Mouse (Mus musculus): ENCODE data around the gene Ntrk3. TPM values are rescaled to one million over a fixed set of nuclear protein-coding genes. Genes with fewer than 3 reads are reported as not detected.

Gene Ntrk3
- total RNA-seq, 2 experiments from 2014 or later: 2.5 to 3.5 TPM

- DNase-seq: no peak
- intact Hi-C loops (cut with DNase I): no loop called here
Measured at GRCm38 (mm10) chr7:78388101-78388500, 349.7 kb downstream of the Ntrk3 start.

- peak; percentile 33 to 45 for DNase-seq
- intact Hi-C loops (cut with DNase I): no loop called here
Measured at GRCm38 (mm10) chr7:78385971-78386370, 351.8 kb downstream of the Ntrk3 start.

GRCm38 (mm10) chr7:78384111-78384510, 353.7 kb downstream of the Ntrk3 start:
- peak; percentile 21 to 41 for DNase-seq

GRCm38 (mm10) chr7:78382126-78382525, 355.7 kb downstream of the Ntrk3 start:
- intact Hi-C loops (cut with DNase I): no loop called here
- no peak for DNase-seq

More at GRCm38 (mm10) chr7:78384111-78384510, 353.7 kb downstream of the Ntrk3 start:
- intact Hi-C loops (cut with DNase I): no loop called here

- intact Hi-C loops (cut with DNase I): no loop called here
- DNase-seq: no peak
Measured at GRCm38 (mm10) chr7:78379784-78380183, 358.0 kb downstream of the Ntrk3 start.

GRCm38 (mm10) chr7:78378306-78378705, 359.5 kb downstream of the Ntrk3 start:
- DNase-seq: no peak
- intact Hi-C loops (cut with DNase I): no loop called here

- DNase-seq: no peak
- intact Hi-C loops (cut with DNase I): no loop called here
Measured at GRCm38 (mm10) chr7:78376875-78377274, 360.9 kb downstream of the Ntrk3 start.

- no peak for DNase-seq
- intact Hi-C loops (cut with DNase I): no loop called here
Measured at GRCm38 (mm10) chr7:78361341-78362309, 376.2 kb downstream of the Ntrk3 start.

- intact Hi-C loops (cut with DNase I): no loop called here
- DNase-seq: no peak
Measured at GRCm38 (mm10) chr7:78347464-78347863, 390.3 kb downstream of the Ntrk3 start.

- intact Hi-C loops (cut with DNase I): no loop called here
- no peak for DNase-seq
Measured at GRCm38 (mm10) chr7:78333422-78333821, 404.4 kb downstream of the Ntrk3 start.

- DNase-seq: no peak
- intact Hi-C loops (cut with DNase I): no loop called here
Measured at GRCm38 (mm10) chr7:78328301-78328700, 409.5 kb downstream of the Ntrk3 start.

GRCm38 (mm10) chr7:78326185-78326584, 411.6 kb downstream of the Ntrk3 start:
- no peak for DNase-seq
- intact Hi-C loops (cut with DNase I): no loop called here

- intact Hi-C loops (cut with DNase I): no loop called here
- DNase-seq: no peak
Measured at GRCm38 (mm10) chr7:78318640-78319039, 419.2 kb downstream of the Ntrk3 start.

- intact Hi-C loops (cut with DNase I): no loop called here
- DNase-seq: no peak
Measured at GRCm38 (mm10) chr7:78305770-78306169, 432.0 kb downstream of the Ntrk3 start.

GRCm38 (mm10) chr7:78305029-78305428, 432.8 kb downstream of the Ntrk3 start:
- intact Hi-C loops (cut with DNase I): no loop called here
- DNase-seq: peak in 1 of 2 experiments; percentile 8

- DNase-seq: no peak
- intact Hi-C loops (cut with DNase I): no loop called here
Measured at GRCm38 (mm10) chr7:78297290-78297689, 440.5 kb downstream of the Ntrk3 start.

GRCm38 (mm10) chr7:78294322-78294721, 443.5 kb downstream of the Ntrk3 start:
- no peak for DNase-seq
- intact Hi-C loops (cut with DNase I): no loop called here

- no peak for DNase-seq
- intact Hi-C loops (cut with DNase I): no loop called here
Measured at GRCm38 (mm10) chr7:78290186-78290585, 447.6 kb downstream of the Ntrk3 start.

- no peak for DNase-seq
- intact Hi-C loops (cut with DNase I): no loop called here
Measured at GRCm38 (mm10) chr7:78286516-78287238, 451.1 kb downstream of the Ntrk3 start.

- intact Hi-C loops (cut with DNase I): loop anchor here (10.0 kb wide), 1 partner anchor 295 kb away; no protein-coding TSS in a partner anchor
- no peak for DNase-seq
Measured at GRCm38 (mm10) chr7:78269506-78270250, 468.1 kb downstream of the Ntrk3 start.
